ENCODE assay signal across 23 mouse cellular contexts in genomic region chr2:50815541-50815940, GRCm38 (mm10).
DNase-seq lines count a peak whose midpoint lies in the region; ATAC-seq and TF ChIP-seq lines count a peak whose summit lies in the region.
"Had no signal": no experiment of that assay in that cellular context is flagged by ENCODE, and none has a peak within 500 bp of the region (broad histone marks: within the 10 kb centered on the region; RNA-seq: fewer than 3 reads in every experiment).

No protein-coding gene starts in this region.

- no peak overlapping the region for H3K9ac ChIP-seq in forebrain, embryonic 15.5 days (replicated peaks)
- no peak overlapping the region for H3K9ac ChIP-seq in lung, embryonic 14.5 days
- no peak overlapping the region for H3K9ac ChIP-seq in limb, embryonic 11.5 days (ENCODE audit: low read length)
- H3K9ac ChIP-seq: embryonic facial prominence, embryonic 15.5 days; liver, postnatal 0 days; neural tube, embryonic 13.5 days had no signal

- TF ChIP-seq CTCF in lung, embryonic 14.5 days (IDR thresholded peaks at IDR 0.05; ENCODE audit: low read depth), result no peak

- ATAC-seq in forebrain, embryonic 15.5 days (replicated peaks), result no peak
- peak; percentile 35; the same call in 1 of the 2 replicates for ATAC-seq in lung, embryonic 14.5 days (ENCODE audit: insufficient read depth)
- no peak for ATAC-seq in limb, embryonic 11.5 days (ENCODE audit: insufficient number of reproducible peaks, low FRiP score, low TSS enrichment, low read depth)
- ATAC-seq: hindbrain, postnatal 0 days; liver, postnatal 0 days had no signal

- H3K4me3 ChIP-seq in forebrain, embryonic 10.5 days, result no peak overlapping the region
- H3K4me3 ChIP-seq in forebrain, embryonic 15.5 days, result no peak overlapping the region
- no peak overlapping the region for H3K4me3 ChIP-seq in lung, embryonic 14.5 days (ENCODE audit: low read depth, low read length)
- H3K4me3 ChIP-seq in limb, embryonic 11.5 days (ENCODE audit: low read depth, low read length), result no peak overlapping the region
- H3K4me3 ChIP-seq: embryonic facial prominence, embryonic 15.5 days; neural tube, embryonic 13.5 days had no signal

- peak overlapping the region; percentile 51; the same call in 1 of the 2 replicates for H3K27ac ChIP-seq in forebrain, embryonic 10.5 days
- no peak overlapping the region for H3K27ac ChIP-seq in forebrain, embryonic 15.5 days (replicated peaks)
- no peak overlapping the region; the same call in 1 of the 2 replicates for H3K27ac ChIP-seq in lung, embryonic 14.5 days (ENCODE audit: low read depth)
- H3K27ac ChIP-seq in limb, embryonic 11.5 days (replicated peaks; ENCODE audit: low read depth, low read length), result no peak overlapping the region
- H3K27ac ChIP-seq: embryonic facial prominence, embryonic 15.5 days; hindbrain, postnatal 0 days; neural tube, embryonic 13.5 days; stomach, postnatal 0 days had no signal

- no peaks in the 10 kb centered on the region for H3K36me3 ChIP-seq in forebrain, embryonic 10.5 days (replicated peaks)
- no peaks in the 10 kb centered on the region for H3K36me3 ChIP-seq in forebrain, embryonic 15.5 days
- H3K36me3 ChIP-seq in lung, embryonic 14.5 days (ENCODE audit: insufficient read depth), result no peaks in the 10 kb centered on the region
- no peaks in the 10 kb centered on the region for H3K36me3 ChIP-seq in limb, embryonic 11.5 days (ENCODE audit: control insufficient read depth, insufficient read depth, low read length)
- H3K36me3 ChIP-seq: embryonic facial prominence, embryonic 15.5 days; neural tube, embryonic 13.5 days had no signal

- 56% methylated on average over 3 of the region's 3 CpGs for whole genome bisulfite sequencing in forebrain, embryonic 10.5 days
- WGBS in forebrain, embryonic 15.5 days, result 45% methylated on average over 3 of the region's 3 CpGs
- 21% methylated on average over 3 of the region's 3 CpGs for WGBS in lung, embryonic 14.5 days
- under 1% methylated on average over 3 of the region's 3 CpGs for WGBS in limb, embryonic 11.5 days

- no peak overlapping the region for H3K4me2 ChIP-seq in forebrain, embryonic 15.5 days (replicated peaks)
- no peak overlapping the region for H3K4me2 ChIP-seq in lung, embryonic 14.5 days
- H3K4me2 ChIP-seq in limb, embryonic 11.5 days (ENCODE audit: low read depth, severe bottlenecking), result no peak overlapping the region
- H3K4me2 ChIP-seq: embryonic facial prominence, embryonic 15.5 days; heart, embryonic 11.5 days; neural tube, embryonic 13.5 days had no signal

- no peaks in the 10 kb centered on the region for H3K9me3 ChIP-seq in forebrain, embryonic 10.5 days
- H3K9me3 ChIP-seq in forebrain, embryonic 15.5 days, result no peaks in the 10 kb centered on the region
- no peaks in the 10 kb centered on the region for H3K9me3 ChIP-seq in lung, embryonic 14.5 days (ENCODE audit: low read depth, low read length)
- H3K9me3 ChIP-seq in limb, embryonic 11.5 days (ENCODE audit: control insufficient read depth, low read length), result no peaks in the 10 kb centered on the region
- H3K9me3 ChIP-seq: embryonic facial prominence, embryonic 15.5 days; neural tube, embryonic 13.5 days had no signal

- H3K27me3 ChIP-seq in forebrain, embryonic 10.5 days (ENCODE audit: poor library complexity, severe bottlenecking), result no peaks in the 10 kb centered on the region
- no peaks in the 10 kb centered on the region for H3K27me3 ChIP-seq in forebrain, embryonic 15.5 days
- no peaks in the 10 kb centered on the region for H3K27me3 ChIP-seq in lung, embryonic 14.5 days (ENCODE audit: insufficient read depth, low read length)
- H3K27me3 ChIP-seq in limb, embryonic 11.5 days (ENCODE audit: control insufficient read depth, insufficient read depth, low read length), result no peaks in the 10 kb centered on the region
- H3K27me3 ChIP-seq: embryonic facial prominence, embryonic 15.5 days; neural tube, embryonic 13.5 days had no signal

- H3K4me1 ChIP-seq in forebrain, embryonic 10.5 days, result peaks cover 32% of the 10 kb centered on the region
- peaks cover 8% of the 10 kb centered on the region for H3K4me1 ChIP-seq in forebrain, embryonic 15.5 days
- no peaks in the 10 kb centered on the region for H3K4me1 ChIP-seq in lung, embryonic 14.5 days (ENCODE audit: insufficient read depth)
- H3K4me1 ChIP-seq in limb, embryonic 11.5 days (ENCODE audit: control insufficient read depth, insufficient read depth, low read length), result peaks cover 16% of the 10 kb centered on the region

- DNase-seq in forebrain, embryonic 10.5 days (ENCODE audit: extremely low spot score, low spot score), result no peak
- DNase-seq in lung, embryonic 14.5 days, result peak; percentile 49
- DNase-seq in lung, postnatal 10 days, result no peak
- peak; percentile 71 for DNase-seq in embryo, embryonic 10.5 days (ENCODE audit: low spot score)
- DNase-seq in limb, embryonic 11.5 days (ENCODE audit: low spot score), result peak; percentile 31
- no peak for DNase-seq in urinary bladder, postnatal 10 days (ENCODE audit: low spot score)
- DNase-seq in adrenal gland, adult 18-20 months (ENCODE audit: low spot score in 2 of 2), result no peak
- DNase-seq: adrenal gland, postnatal 10 days; cerebellum, adult 11-12 months; cerebellum, postnatal 25 days; heart, postnatal 36 days; kidney, adult 9 months; layer of hippocampus, adult 9-11 months; liver; liver, postnatal 0 days; right cerebral cortex, postnatal 25 days; thymus, postnatal 14 days had no signal

Comparison
In these comparisons a context has a peak if more than half of its experiments do, and no peak if none do; other contexts are left out.
1. DNase-seq: peak in lung, embryonic 14.5 days (single experiment), embryo, embryonic 10.5 days (single experiment) and limb, embryonic 11.5 days (single experiment); none in forebrain, embryonic 10.5 days (single experiment), lung, postnatal 10 days (single experiment), urinary bladder, postnatal 10 days (single experiment) and adrenal gland, adult 18-20 months (0 of 2).